Mouse (Mus musculus) spleen, adult 2 months (tissue): ENCODE measurements around the gene Zfp990.

Source experiments
- CTCF ChIP-seq: fragments of 200-500 bp; IDR thresholded peaks from 2 replicates; pipeline ENCODE4 v1.5.1; 2011; ENCODE audit warnings: mild to moderate bottlenecking, inconsistent platforms; ENCODE audit not compliant: insufficient read depth, insufficient read length, insufficient replicate concordance; ENCODE audit errors: extremely low read depth
- POLR2A ChIP-seq: fragments of 200-500 bp; IDR thresholded peaks from 2 replicates; pipeline ENCODE4 v1.6.1; 2011; ENCODE audit warnings: low read depth, low read length, inconsistent platforms

DNA sequence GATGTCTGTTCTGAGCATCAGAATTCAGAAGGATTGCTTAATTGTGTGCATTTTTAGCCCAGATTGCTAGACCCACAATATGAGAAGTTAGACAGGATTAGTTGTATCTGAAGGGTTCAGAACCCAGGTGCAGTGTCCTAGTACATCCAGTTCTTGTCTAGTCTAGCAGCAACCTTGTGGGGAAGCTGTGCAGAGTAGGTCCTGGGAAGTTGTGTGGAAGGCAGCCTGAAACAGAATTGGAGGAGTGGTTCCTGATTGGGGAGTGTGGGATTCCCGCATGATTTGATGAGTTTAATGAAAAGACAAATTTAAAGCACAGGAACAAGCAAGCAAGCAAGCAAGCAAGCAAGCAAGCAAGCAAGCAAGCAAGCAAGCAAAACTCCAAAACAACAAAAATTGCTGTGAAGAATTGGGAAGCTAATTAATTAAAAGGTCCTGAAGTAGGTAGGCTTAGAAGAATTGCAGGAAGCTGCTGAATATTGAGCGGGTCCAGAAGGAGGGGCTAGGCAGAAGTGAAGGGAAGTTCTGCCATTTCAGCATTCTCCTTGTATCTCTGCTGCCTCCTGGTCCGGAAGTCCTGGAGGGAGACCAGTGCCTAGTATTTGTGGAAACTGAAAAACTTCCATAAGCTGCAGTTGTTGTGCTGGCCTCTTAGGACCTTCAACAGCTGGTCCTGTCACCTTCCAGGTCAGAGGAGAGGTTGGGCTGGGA lies 53.7 kb downstream of the Zfp990 start:
- TF ChIP-seq CTCF, result no peak
- no peak for TF ChIP-seq POLR2A
